Mouse (Mus musculus) small intestine, adult 2 months (tissue): ENCODE measurements around the gene H2-DMa.

Source experiments
- CTCF ChIP-seq: fragments of 200-500 bp; IDR thresholded peaks from 2 replicates; pipeline ENCODE4 v1.5.1; 2012; ENCODE audit warnings: low read depth, mild to moderate bottlenecking, control low read depth, inconsistent platforms, low read length, moderate library complexity, mixed read lengths; ENCODE audit not compliant: insufficient replicate concordance, insufficient read length; ENCODE audit errors: extremely low read depth
- POLR2A ChIP-seq: fragments of 200-500 bp; IDR thresholded peaks from 2 replicates; pipeline ENCODE4 v1.6.1; 2012; ENCODE audit warnings: low read depth, mild to moderate bottlenecking, control low read depth, inconsistent platforms, low read length, moderate library complexity

- TF ChIP-seq POLR2A, result no peak
- no peak for TF ChIP-seq CTCF
These were observed 39.7 kb upstream of the H2-DMa start for GRCm38 (mm10) chr17:34079621-34080020.
